Mouse (Mus musculus): ENCODE data around the gene Cenpq.

Cenpq gene

DNA sequence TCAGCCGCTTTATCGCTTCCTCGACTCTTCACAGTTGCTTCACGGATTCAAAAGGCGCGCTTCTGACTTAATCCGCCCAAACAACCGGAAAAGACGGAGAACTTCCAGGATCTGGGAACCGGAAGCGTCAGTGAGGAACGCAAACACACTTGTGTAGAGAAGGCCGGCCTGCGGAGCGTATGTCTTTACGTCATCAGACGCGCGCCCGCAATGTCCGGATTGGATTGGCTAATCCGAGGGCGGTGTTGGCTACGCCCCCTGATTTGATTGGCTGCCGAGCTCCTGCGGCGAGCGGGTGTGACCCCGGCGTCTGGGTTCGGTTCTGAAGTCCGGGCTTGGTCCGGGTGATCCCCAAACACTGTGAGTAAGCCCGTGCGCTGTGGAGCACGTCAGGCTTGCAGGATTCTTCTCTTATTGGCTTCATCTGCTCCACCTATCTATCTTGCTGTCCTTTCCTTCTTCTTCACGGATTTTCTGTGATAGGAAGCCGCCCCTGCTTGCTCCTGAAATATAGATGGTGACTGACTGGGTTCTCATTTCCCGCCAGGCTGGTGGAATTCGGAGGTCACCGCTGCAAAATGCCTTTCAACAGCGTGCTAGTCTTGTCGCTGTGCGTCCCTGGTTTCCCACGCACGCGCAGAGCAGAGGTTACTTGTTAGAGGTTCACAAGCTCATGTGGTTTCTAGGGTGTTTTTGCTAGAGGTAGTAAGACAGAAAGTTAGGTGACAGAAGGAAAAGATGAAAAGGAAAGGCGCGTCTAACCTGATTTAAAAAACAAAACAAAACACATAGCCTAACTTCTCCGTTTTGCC lies at the start of gene Cenpq, which contains the start of gene Mut:
Gene Cenpq, minus strand, starts transcription at position 628 of the 812 bp plus-strand sequence.
Gene Mut, plus strand, starts transcription at position 266 of the 812 bp plus-strand sequence.
- peak; percentile 98 for DNase-seq (ENCODE audit: low read depth, low spot score)

DNA sequence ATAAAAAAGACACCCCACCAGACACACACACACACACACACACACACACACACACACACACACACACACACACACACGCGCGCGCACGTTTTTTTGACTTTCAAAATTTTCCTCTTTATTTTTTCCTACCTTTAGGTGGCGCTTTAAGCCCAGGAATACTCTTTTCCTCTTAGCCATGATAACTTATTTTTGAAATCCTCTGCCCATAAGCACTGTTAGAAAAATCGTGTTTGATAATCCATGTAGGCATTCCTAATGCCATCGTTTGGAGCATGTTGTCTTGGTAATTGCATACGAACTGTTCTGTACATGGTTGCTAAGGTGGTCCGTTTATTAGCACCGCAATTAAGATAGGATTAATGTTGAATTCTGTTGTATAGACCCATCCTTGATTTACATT lies 43.1 kb upstream of the Cenpq start:
- DNase-seq (ENCODE audit: low read depth, low spot score): no peak

DNA sequence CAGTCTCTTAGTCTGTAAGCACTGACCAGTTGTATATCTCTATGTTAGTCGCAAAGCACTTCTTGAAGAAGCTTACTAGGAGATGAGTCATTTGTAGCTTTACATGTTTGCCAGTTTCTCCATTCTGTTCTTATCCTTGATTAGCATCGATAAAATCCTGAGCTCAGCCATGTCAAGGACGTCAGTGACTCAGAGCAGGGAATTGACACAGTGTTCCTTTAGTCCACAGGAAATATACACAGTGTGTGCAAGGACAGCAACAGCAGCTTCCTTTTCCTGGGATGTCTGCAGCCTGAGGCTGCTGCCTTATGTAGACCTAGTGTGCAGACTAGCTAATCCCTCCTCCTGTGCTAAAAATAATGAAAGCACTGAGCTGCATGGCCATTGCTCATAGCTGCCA lies 13.7 kb upstream of the Cenpq start:
- DNase-seq (ENCODE audit: low read depth, low spot score): no peak

DNA sequence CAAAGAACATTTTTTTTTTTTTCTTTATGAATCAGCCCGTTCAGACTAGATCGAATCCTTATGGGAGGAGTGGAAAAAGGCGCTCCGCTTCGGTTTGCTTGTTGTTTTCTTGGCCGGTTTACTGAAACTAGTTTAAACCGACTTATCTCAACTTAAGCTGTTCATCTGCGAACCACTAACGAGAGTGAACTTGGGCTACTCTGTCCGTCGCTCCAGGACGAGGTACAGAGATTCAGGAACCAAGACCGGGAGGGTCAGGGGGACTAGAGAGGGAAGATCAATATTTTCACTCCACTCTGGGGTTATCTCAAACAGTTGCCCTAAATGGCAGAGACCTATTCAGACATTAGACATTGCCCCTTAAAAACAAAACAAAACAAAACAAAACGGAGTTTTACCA lies 862 bp downstream of the Cenpq start:
- DNase-seq (ENCODE audit: low read depth, low spot score): peak; percentile 14

GRCm38 (mm10) chr17:40915499-40915898 lies 19.3 kb downstream of the Cenpq start:
- DNase-seq (ENCODE audit: low read depth, low spot score): no peak

GRCm38 (mm10) chr17:40914250-40914649 lies 20.6 kb downstream of the Cenpq start, which contains the start of gene Glyatl3:
TSS of gene Glyatl3 (minus strand) at chr17:40914350.
- no peak for DNase-seq (ENCODE audit: low read depth, low spot score)

DNA sequence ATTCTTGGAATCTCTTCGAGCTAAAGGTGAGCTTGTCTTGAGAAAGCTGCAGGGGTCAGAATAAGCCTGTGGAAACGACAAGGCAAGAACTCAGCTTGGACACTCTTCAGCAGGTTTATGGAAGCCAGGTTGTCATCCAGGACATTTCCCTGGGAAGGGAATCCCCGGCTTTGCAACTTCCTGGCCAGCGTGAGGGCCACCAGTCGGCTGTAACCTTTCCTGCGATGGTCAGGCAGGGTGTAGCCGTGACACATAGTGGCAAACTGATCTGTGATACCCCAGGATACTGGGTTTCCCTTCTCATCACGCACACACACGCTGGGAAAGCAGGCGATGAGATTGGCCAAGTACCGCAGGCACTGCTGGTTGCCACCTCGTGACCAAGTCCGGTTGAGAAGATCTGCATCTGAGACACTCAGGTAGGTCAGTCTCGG lies 30.1 kb downstream of the Cenpq start:
- peak; percentile 55 for DNase-seq (ENCODE audit: low read depth, low spot score)

DNA sequence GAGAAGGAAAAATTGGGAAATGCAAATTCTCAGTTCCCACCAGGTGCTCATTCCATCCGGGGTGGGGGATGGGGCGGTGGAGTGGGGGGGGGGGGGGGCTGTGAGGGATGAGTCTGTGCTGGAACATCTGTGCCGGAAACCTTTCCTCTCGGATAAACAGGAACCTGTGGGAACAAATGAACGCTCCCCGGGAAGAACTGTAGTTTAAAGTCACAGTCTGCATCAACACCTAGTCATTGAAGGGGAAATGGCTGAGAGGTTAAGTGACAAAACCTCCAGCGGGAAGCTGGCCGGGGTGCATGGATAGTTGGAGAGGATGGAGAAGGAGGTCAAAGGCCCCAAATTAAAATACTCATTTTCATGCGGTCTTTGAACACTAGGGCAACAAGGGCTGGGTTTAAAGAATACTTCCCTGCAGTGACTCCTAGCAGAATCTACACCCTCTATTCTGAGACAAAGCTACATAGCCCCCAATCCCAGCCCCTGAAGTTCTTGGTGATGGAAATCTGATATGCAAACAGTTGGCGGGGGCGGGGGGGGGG lies 30.7 kb downstream of the Cenpq start:
- DNase-seq (ENCODE audit: low read depth, low spot score): peak; percentile 64

- no peak for DNase-seq (ENCODE audit: low read depth, low spot score)
Measured at GRCm38 (mm10) chr17:40903345-40903744, 31.5 kb downstream of the Cenpq start.

GRCm38 (mm10) chr17:40899783-40900363 lies 35.0 kb downstream of the Cenpq start:
- peak; percentile 87 for DNase-seq (ENCODE audit: low read depth, low spot score)

GRCm38 (mm10) chr17:40896863-40897262 lies 38.0 kb downstream of the Cenpq start:
- peak; percentile 47 for DNase-seq (ENCODE audit: low read depth, low spot score)

- DNase-seq (ENCODE audit: low read depth, low spot score): no peak
Measured at GRCm38 (mm10) chr17:40887849-40888536, 46.9 kb downstream of the Cenpq start.

DNA sequence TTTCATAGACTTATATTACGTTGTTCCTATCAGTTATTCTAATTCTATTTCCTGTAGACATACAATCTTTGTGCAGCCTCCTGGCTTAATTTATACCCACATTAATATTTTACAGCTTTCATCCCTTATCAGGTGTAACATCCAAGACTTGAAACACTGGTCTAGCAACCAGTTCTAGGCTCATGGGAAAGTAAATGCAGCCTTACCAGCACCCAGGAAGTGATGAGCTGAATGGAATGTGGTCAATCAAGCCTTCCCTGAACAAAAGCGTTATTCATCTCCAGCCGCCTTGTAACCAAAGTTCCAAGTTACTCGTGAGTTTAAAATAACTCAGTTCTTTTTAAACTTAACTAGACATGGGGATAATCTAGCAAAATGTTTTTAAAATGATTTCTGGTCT lies 49.7 kb downstream of the Cenpq start:
- no peak for DNase-seq (ENCODE audit: low read depth, low spot score)

GRCm38 (mm10) chr17:40882172-40882571 lies 52.7 kb downstream of the Cenpq start:
- no peak for DNase-seq (ENCODE audit: low read depth, low spot score)

DNA sequence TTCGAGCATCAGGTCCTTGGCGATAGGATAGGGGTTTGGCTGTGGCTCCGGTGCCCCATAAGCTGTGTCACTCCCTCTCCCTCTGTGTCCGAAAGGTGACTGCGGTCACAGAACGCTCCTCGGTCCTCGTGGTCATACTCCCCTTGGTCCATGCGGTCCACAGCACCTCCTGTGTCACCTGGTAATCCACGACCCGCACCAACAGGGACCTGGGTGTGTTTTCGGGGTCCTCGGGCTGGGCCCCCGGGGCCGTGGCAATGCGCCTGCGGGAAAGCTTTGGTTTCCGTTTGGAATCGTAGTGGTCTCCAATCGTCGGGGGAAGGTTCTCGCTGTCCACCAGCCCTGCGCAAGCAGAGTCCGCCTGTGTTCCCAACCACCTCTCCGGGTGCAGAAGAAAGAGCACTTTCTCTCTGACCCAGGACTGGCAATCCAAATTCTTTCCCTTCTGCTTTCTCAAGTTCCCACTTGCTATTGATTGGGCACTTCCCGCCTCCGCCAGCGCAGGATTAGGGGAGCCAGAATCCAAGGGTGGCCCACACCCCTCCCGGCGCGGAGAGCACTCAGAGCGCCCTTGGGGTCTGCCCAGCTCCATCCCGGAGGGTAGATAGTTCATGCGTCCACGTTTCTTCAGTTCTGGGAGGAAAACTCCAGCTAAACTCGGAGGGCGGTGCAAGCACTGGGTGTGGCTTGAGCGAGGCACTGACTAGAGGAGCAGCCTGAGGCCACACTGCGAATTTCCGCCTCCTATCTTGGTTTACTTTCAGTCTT lies 54.7 kb downstream of the Cenpq start, which contains the start of gene 9130008F23Rik:
Gene 9130008F23Rik, minus strand, starts transcription at position 636 of the 768 bp plus-strand sequence.
- DNase-seq (ENCODE audit: low read depth, low spot score): peak; percentile 33

GRCm38 (mm10) chr17:40879528-40879923 lies 55.3 kb downstream of the Cenpq start:
- DNase-seq (ENCODE audit: low read depth, low spot score): no peak

DNA sequence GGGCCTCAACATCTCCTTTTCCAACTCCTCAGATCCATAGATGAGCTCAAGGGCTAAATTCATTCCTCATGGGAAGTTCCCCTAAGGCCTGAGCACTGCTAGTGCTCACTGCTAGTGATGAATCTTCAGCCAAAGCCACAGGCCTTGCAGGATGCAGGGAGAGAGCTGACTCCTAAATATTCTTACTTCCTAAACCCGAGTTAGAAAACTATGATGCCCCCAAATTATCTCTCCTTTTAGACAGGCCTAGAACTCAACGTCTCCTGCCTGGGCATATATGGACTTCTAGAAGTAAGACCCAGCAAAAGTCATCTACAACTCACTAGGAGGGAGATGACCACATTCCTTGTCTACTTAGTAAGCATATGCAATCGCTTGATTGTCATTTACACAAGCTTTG lies 57.1 kb downstream of the Cenpq start:
- no peak for DNase-seq (ENCODE audit: low read depth, low spot score)

GRCm38 (mm10) chr17:40875568-40875967 lies 59.3 kb downstream of the Cenpq start:
- no peak for DNase-seq (ENCODE audit: low read depth, low spot score)

- no peak for DNase-seq (ENCODE audit: low read depth, low spot score)
Measured at GRCm38 (mm10) chr17:40874701-40875100, 60.1 kb downstream of the Cenpq start.

DNA sequence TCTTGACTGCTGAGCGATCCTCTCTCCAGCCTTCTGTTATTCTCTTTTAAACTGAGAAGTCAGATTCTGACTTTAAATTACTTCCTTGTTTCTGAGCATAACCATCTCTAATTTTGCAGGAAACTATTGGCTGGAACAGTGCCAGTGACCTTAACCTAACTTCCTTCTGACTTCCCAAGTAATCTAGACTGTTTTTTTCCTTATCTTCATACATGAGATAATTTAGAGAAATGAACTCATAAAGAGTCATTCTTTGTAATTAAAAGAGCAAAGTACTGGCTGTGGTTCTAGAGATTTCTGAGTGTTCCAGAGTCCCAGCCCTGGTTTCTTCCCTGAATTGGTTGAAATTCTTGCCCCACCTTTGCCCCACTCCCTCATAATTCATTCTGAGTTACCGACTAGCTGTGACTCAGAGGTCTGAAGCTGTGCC lies 61.2 kb downstream of the Cenpq start:
- no peak for DNase-seq (ENCODE audit: low read depth, low spot score)
